Mouse (Mus musculus) liver, adult 2 months (tissue): ENCODE measurements around the gene Lrrn2.
"Not testable (repeated sequence)": the region's sequence is repeated elsewhere in the genome, so short reads cannot be mapped to it uniquely, and the experiment has no call there.

Source experiments
- CTCF ChIP-seq: fragments of 200-500 bp; IDR thresholded peaks from 2 replicates; pipeline ENCODE4 v1.5.1; 2011; ENCODE audit warnings: low read depth, low read length, control low read depth
- POLR2A ChIP-seq: fragments of 200-500 bp; IDR thresholded peaks from 2 replicates; pipeline ENCODE4 v1.6.1; 2011; ENCODE audit warnings: low read length, control low read depth; ENCODE audit not compliant: insufficient read depth; ENCODE audit errors: extremely low read depth

DNA sequence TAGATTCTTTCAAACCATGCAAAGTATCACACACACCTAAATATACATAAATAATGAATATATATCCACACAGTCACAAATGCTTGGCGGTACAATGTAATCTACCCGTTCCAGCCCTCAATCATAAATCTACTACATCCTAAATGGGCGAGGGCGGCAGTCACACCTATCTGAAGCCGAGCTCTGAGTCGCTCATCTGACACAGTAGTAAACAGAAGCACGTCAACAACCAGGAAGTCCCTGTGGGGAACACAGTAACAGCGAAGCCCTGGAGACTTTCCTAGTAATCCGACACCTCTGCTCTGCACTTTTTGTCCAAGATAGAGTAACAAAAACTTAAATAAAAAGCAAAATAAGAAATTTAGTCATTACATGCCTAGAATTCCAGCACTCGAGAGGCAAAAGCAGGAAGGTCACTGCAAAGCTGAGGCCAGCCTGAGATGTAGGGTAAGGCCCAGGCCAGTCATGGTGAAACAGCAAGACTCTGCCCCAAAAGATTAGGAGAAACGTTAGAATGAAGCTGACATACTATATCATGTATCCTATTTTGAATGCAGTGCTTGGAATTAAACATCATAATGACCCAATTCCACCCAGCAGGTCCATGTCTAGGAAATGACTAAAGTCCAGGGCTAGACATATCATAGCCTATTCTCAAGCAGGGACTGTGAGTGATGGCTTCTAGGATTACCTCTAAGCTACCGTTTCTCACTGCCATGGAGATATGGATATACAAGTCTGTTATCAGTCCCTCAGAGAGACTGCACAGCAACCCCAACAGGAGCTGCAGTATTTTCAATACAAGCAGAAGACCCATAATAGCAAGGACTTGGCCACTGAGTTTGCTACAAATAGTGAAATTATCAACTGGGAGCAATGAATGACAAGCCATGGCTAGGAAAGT lies 108.7 kb downstream of the Lrrn2 start:
- TF ChIP-seq CTCF, POLR2A: not testable (repeated sequence)
